ENCODE assay signal across 13 mouse cellular contexts in genomic region chr14:78089591-78089990, GRCm38 (mm10). TPM values are rescaled to one million over a fixed set of nuclear protein-coding genes. Genes with fewer than 3 reads are reported as not detected.
"Had no signal": no experiment of that assay in that cellular context is flagged by ENCODE, and none has a peak within 500 bp of the region (broad histone marks: within the 10 kb centered on the region; RNA-seq: fewer than 3 reads in every experiment).

No protein-coding gene starts in this region.

- H3K27ac ChIP-seq: limb, embryonic 13.5 days; liver, embryonic 14.5 days; neural tube, embryonic 12.5 days; stomach, postnatal 0 days had no signal

- H3K27me3 ChIP-seq: limb, embryonic 13.5 days; neural tube, embryonic 12.5 days had no signal

- H3K4me3 ChIP-seq: limb, embryonic 13.5 days; neural tube, embryonic 12.5 days had no signal

- H3K4me2 ChIP-seq: limb, embryonic 13.5 days; neural tube, embryonic 12.5 days had no signal

- H3K36me3 ChIP-seq: limb, embryonic 13.5 days; neural tube, embryonic 12.5 days had no signal

- DNase-seq: kidney, postnatal 25 days; layer of hippocampus, adult 9-11 months; layer of hippocampus, postnatal 36 days; midbrain, embryonic 14.5 days; thymus, postnatal 4 days had no signal

- H3K4me1 ChIP-seq: neural tube, embryonic 12.5 days had no signal

- H3K9me3 ChIP-seq: limb, embryonic 13.5 days; neural tube, embryonic 12.5 days had no signal

- H3K9ac ChIP-seq: limb, embryonic 13.5 days; liver, embryonic 14.5 days; neural tube, embryonic 12.5 days had no signal

RNA-seq across cellular contexts. Expression of gene Fam216b, which starts 0.8 kb away (rescaled TPM):
- total RNA-seq: liver, adult 2 months; monocyte, adult 5-6 weeks; neutrophil, adult 5-6 weeks had no signal
- polyA plus RNA-seq: kidney, embryonic 16.5 days; limb, embryonic 13.5 days; liver, adult 2 months; liver, embryonic 14.5 days; neural tube, embryonic 12.5 days had no signal
